Mouse (Mus musculus): ENCODE results near the gene Samd4.
"Not testable (repeated sequence)": the region's sequence is repeated elsewhere in the genome, so short reads cannot be mapped to it uniquely, and the experiment has no call there.

Samd4 gene

DNA sequence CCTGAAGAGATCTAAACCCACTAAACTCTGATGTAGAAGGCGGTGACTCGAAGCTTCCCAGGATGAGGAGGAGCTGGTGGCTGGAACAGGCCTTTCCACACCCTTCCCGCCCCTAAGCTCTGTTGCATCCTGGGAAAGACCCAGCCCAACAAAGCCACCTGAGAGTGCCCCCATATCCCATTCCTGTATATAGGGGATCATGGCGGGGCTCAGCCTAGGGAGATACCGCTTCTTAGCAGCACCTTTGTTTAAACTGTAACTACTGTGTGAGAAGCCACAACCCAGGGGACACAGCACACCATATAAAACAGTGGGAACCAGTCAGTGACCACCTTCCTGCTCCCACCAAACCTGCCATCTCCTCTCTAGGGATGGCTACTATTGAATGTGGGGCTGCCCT, 193.2 kb downstream of the Samd4 start:
- no peak for DNase-seq

DNA sequence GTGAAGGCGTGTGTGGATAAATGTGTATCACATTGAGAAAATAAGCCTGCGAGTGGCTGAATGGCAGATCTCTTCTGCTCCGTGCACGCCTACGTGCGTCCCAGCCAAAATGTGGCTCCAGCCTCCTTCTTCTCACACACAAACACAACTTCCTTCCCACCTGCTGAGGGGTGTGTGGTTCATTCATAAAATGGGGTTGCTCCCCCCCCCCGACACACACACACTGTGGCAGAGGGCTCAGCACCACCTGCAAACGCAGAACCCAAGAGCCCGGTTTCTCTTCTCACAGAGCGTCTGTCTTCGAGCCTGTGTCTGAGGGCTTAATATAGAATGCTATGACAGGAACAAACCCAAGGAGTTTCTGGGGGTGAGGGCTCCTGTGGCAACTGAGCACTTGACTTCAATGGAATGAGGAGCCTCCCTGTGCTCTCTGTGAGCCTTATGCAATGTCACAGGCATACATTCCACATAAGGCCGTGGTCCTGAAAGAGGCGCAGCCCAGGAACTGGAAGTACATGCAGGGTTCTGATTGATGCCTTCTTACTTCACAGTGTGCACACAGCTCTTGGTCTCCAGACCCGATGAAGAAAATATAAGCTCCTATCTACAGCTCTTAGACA, 194.4 kb downstream of the Samd4 start:
- DNase-seq, result no peak

DNA sequence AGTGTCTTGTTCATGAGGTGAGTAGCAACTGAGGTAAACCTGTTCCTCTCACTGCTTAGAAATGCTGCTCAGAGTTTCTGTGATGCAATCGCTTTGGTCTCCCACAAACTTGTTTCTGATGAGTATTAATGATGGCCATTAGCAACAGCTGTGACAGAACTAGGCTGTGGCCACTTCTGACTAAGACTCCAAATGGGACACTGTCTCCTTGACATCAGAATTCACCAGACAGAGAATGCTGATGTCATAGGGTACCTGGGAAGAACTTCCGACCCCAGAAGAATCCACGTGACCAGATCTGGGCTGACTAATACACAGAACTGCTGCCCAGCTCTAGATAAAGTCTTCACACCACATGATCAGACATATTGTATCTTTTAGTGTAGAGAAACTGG, 194.9 kb downstream of the Samd4 start:
- DNase-seq, result no peak

DNA sequence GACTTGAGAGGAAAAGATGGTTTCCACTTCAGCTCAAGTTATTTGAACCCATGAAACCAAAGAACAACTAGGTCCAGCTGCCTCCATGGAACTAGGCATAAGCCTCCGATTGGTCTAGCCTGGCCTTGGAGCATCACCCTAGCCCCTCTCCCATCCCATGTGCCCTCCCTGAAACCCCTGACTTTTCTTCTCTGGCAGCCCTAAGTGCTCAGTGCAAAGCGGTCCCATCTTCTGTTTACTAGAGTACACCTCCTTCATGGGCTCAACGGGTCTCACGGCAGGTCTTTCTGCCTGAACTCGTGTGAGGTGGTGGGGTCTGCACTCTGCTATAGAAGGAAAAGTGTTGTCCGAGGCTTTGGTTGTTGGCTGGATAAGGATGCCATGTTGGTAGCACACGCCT, 197.3 kb downstream of the Samd4 start:
- no peak for DNase-seq

DNA sequence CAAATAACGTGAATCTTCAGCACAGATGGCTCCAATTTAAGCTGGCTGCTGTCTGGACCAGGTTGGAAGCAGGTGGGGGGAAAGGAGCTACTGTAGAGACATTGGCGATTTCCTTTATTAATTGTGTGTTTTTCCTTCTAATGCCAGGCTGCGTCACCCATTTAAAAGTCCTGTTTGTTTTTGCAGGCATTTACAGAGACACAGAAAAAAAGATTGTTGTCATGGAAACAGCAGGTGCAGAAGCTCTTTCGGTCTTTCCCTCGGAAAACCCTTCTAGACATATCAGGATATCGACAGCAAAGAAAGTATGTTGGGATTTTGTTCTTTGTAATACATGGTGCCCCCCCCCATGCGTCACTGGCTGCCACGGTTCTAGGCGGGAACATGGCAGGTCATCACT, 200.7 kb downstream of the Samd4 start:
- DNase-seq, result no peak

DNA sequence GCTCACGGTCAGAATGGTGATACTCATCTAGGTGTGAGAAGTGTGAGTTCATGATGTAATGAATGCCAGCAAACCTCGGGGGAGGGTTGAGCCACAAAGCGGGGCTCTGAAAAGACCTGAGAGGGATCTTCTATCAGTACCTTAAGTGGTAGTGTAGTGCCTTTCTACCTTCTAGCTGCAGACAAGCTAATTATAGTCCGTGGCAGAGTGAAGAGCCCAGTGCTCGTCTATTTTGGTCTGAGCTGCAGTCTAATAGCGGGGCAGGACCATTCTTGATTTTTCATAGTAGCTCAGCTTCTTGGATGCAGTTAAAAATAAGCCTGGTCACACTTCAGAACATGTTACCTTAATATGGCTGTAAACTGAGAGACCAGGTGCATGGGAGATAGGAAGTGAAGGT, 201.2 kb downstream of the Samd4 start:
- no peak for DNase-seq

DNA sequence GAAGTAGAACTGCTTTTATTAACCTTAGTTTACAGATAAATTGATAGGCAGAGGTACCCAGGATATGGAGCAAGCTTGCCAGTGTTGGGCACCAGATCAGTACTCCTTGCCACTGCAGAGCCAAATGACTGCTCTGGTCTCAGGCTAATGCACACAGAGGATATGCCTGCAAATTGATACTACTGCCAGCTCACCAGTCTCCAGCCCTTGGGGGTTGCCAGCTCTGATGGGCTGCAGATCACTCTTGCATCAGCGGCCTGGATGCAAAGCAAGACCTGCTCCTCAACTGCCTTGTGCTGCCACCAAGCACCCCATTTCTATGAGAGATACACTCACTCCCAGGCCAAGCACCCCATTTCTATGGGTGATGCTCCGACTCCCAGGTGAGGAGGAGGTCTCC, 202.0 kb downstream of the Samd4 start:
- no peak for DNase-seq

DNA sequence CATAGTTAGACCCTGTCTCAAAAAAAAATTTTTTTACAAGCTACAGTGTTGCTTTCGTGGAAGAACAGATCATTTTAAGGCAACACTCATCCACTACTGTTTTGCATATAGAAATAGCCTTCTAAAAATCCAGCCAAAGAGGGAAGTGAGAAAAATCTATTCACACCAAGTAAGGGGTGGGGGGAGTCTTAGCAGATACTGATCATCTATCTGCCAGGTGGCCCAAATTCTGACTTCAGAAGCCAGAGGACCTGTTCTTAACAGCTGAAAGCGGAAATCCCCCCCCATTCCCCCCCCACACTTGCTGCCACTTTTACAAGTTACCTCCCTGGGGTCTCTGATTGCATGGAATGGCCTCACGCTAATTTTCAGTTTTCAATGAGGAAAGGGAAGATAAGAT, 203.5 kb downstream of the Samd4 start:
- DNase-seq, result no peak

DNA sequence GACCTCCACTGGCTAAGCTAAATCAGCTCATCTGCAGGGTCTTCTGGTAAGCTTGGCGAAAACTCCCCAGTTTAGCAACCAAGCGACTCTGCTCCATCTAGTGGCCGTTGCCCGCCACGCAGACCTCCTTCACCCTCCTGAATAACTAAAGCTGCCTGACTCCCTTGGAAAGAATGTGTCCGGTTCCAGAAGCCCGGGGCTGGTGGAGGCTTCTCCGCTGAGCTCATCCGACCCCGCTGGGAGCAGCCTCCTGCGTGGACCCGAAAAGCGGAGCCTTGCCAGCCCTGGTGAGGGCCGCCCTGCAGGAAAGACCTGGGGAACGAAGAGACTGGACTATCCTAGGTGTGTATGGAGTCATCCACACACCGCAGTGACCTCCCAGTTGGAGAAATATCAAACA, 204.1 kb downstream of the Samd4 start:
- DNase-seq, result peak; percentile 82

DNA sequence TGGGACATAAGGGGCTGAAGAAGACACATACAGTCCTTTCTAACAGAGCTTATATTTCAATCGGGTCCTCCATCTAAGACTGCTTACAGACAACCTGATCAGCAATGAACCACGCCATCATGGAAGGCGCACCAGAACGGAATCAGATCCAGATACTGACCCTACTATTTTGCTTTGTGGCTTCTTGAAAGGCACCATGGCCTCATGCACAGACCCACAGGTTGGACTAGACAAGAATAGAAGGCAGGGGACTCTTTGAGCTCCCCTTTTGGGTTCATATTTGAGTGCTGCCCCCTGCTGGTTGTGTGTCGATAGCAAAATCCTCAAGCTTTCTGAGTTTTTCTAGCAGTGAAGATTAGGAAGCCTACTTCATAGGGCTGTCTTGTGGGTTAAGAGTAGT, 204.5 kb downstream of the Samd4 start:
- DNase-seq, result peak; percentile 91

DNA sequence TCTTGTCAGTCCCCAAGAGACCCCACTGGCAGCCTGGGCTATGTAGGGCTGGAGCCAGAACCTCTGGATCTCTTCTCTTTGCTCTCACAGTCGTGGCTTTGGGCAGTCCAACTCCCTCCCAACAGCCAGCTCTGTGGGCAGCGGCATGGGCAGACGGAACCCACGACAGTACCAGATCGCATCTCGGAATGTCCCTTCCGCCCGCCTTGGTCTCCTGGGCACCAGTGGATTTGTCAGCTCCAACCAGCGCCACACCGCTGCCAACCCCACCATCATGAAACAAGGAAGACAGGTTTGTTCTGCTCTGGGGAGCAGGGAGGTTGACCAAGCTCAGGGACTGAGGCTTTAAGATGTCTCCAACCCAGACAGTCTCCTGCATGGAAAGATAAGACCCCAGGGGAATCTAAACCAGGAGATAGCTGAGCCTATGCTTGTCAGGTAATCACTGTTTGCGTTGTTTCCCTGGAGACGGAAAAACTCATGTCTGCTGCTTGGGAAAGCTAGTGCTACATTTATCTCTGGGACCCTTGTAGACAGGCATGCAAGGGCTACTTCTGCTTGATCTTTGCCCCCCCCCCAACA, 205.1 kb downstream of the Samd4 start:
- DNase-seq, result no peak

DNA sequence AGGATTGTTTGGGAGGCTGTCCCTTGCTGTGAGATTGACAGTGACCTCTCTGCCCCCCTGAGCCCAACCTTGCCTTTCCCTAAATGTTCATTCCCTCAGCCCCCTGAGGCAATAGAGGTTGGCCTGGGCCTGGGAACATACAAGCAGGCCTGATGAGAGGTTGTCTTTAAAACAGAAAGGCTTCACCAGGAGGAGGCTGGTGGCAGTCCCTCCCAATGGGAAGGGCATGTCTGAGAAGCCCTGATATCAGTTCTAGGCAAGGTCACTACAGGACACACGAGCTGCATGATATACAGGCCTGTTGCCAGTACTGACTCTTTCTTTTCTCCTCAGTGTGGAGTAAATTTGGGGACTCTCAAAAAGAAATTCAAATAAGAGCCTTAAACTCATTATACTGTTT, 205.7 kb downstream of the Samd4 start:
- no peak for DNase-seq

DNA sequence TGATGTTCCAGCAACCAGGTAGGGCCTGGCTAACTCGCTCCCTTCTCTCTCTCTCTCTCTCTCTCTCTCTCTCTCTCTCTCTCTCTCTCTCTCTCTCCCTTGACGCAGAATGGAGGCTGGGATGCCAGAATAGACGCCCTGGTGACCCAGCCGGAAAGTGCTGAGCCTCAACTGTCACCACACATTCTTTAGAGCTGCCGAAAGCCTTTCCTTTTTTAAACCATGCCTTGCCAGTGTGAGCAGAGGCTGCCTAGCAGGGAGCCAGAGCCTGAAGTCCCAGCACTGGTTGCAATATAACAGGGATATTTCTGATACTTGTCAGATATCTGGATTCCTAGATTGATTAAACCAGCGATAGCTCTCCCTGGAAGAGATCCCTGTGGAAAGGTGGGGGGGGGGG, 206.5 kb downstream of the Samd4 start:
- no peak for DNase-seq

DNA sequence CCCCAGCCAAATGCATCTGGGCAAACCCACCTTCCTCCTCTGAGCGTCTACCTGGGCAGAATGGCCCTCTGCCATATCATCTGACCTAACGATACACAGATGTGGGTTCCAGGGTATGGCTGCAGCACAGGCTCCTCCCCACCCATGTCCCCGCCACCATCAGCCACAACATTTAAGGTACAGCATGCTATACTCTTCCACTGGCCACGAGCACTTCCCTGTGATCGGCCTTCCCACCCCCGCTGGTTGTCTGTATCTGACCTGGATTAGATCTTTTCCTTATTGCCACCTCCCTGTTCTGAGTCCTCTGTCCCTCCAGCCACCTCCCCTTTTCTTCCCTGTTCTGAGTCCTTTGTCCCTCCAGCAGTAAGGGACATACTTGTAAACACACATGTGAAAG, 209.3 kb downstream of the Samd4 start:
- DNase-seq, result no peak

DNA sequence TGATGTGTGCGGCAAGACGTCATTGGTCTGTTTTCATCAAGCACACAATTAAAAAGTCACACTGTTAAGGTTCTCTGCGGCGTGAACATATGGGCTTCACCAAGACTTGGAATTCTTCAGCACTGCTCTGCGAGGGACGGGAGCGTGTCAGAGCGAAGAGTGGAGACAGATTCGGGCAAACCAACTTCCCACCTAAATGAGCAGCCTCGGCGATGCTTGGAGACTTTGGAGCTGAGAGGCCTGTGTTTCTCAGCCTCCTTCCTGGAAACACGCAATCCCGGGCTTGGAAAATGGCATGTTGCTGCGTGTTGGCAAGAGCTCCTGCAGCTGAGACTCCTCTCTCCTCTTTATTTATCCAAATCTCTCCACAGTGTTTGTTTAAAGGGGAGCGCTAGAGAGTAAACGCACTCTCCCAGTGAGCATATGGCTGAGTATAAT, 210.7 kb downstream of the Samd4 start:
- peak; percentile 62 for DNase-seq

DNA sequence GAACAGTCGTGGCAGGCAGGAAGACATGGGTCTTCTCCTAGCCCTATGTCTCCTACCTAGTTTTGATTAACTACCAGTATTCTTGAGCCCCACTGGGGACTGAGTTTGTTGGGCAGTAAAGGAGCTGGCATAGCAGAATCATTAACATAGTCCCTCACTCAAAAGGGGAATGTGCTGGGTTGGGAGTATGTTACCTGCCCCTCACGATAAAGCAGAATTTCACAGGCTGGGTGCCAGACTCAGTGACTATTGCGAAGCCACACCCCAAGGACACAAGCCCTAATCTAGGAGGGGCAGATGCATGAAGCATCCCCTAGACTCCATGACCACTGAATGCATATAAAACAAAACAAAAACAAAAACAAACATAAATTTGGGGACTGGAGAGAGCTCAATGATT, 212.4 kb downstream of the Samd4 start:
- DNase-seq, result no peak

DNA sequence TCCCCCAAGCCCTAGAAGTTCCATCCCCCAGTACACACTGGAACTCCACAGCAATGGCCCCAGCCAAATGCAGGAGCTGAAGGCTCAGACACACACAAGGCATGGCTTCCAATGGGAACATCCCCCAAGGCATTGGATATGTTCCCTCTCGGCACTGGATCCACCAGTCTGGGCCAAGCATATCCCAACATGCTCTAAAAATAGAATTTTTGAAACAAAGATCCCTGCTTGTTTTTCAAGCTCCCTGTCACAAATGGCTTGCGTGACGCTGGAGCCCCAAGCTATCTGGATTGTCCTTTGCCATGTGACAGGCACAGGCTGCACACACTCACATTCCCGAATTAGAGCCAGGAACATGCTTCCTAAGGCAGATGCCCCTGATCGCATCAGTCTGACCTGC, 213.7 kb downstream of the Samd4 start:
- DNase-seq, result no peak

DNA sequence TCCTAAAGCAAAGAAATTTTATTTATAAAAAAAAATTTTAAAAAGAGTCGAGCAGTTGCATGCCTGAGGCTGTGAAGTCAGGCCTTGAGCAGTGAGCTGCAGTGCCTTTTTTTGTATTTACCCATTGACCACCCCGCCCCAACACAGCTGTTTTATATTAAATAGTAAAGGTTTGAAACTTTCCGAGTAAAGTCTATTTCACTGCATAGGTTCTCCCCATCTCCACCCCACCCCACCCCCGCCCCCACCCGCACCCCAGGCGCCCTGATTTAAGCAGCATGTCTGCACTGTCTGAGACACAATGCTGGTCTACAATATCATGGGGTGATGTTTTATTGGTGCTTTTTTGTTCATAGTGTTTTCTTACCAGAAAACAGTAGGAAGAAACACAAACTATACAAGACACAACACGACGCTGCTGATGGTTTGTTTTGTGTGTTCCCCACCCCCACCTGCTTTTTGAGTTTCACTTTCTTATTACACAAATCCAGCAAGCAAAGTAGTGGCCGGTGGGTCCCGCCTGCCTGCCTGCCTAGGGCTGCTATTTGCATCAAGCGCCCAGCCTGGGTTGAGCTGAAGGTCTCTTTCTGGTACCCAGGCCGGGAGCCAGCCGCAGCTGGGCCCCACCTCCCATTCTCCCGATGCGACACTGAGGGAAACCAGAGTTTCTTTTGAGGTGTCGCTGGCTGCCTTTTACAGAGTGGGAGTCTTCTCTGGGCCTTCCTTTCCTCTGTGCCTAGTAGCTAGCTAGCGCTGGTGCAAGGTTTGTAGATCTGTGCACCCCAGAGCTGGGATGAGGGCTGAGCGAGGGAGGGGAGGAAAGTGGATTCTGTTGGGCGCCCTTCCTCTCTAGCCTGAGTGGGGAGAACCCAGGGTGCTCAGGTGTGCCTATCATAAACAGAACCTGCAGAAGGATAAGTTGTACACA, 221.9 kb downstream of the Samd4 start:
- no peak for DNase-seq

DNA sequence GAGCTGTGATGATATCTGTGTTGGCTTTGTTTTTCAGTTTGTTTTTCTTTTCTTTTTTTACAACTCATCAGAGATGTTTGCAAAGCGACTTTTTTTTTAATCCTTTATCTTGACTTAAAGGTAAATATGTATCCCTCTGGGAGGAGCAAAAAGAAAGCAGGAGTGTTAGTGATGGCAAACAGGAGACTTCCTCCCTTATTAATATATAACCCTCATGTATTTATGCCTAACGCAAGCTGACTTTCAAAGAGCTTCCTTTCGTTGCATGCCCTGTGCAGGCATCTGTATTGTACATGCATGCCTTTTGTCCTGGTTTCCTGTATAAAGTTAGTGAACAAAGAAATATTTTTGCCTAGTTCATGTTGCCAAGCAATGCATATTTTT, 222.5 kb downstream of the Samd4 start:
- DNase-seq, result no peak

DNA sequence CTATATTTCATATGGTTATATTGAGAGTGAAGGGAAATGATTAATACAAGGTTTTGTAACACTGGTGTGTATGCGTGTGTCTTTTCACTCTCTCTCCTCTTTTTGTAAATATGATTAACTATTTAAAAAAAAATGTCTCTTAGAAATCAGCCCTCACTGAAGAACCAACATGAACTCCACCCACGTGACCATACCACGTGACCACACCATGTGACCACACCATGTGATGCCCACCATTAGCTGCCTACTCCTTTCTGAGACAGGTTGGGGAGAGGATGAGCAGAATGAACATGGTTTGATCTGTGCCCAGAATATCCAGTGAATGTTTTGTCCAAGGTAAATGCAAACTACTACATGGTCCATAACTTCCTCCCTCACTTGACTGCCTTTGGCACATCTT, 223.1 kb downstream of the Samd4 start:
- no peak for DNase-seq

DNA sequence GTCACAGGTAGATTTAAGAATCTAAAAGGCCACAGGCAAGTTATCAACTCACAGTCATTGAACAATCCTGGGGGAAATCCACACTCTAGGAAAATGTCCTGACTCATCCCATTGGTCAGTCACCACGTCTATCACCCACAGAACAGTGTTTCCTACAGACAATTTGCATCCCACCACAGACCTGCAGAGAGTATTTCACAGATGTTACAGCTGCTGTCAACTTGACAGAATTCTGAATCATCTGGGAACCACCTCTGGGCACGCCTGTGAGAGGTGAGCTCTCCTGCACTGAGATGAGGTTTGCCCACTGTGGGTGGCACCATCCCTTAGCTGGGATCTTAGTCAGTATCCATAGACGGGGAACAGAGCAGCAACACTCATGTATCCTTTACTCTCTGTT, 224.8 kb downstream of the Samd4 start:
- DNase-seq, result no peak

DNA sequence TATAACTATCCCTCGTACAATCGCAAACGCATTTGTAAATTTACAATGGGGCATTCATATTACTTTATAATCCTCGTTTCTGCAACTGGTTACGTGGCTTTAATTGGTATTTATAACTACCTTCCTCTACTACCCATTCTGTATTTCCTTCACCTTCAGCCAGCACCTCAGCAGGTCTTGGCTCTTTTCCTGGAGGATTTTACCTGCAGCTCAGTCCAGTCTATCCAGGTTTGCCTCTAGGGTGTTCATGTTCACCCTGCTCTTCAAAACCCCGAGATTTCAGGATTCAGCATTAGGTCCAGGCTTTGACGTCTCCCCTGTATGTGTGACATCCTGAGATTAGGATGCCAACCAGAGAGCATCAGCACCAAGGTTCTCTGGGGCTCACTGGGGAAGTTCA, 227.7 kb downstream of the Samd4 start:
- not testable (repeated sequence) for DNase-seq

DNA sequence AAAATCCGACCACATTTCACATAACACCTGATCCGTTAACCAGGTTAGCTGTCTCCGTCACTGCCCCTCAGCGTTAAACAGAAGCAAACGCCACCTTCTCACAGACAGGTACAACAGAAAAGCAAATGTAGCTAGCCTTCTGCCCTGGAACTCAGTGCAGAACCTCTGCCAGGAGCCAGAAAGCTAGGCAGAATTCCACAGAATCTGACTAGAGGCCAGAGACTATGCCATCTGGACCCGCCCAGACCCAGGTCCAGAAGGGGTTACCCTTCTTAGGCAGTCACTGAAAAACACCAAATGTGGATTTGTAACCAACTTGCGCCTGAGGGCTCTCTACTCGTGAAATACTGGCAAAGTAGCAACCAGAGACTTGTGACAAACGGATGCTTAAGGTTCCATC, 228.7 kb downstream of the Samd4 start:
- no peak for DNase-seq

DNA sequence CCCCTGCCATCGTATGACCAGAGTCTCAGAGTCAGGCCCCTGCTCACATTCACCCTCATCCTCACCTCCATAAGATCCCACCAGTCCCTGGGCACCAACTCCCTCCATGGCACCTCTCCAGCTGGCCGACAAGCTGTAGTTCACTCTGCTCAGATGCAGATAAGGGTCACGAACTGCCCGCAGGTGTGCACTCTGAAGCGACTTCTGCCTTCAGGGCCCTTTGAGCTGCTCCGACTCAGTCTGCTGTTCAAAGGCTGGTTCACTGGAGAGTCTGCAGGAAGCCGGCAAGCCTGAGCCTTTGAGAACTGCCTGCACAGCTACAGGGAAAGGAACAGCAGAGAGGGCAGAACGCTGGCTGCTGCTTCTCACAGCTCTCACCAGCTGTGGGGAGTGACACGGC, 232.5 kb downstream of the Samd4 start:
- no peak for DNase-seq

All from right cerebral cortex, postnatal 4 days (tissue).